Mouse (Mus musculus): ENCODE data around the gene Ugt1a1. TPM values are rescaled to one million over a fixed set of nuclear protein-coding genes. Genes with fewer than 3 reads are reported as not detected.

Gene Ugt1a1
- total and polyA plus RNA-seq, 2 experiments = 574 to 719 TPM

GRCm38 (mm10) chr1:88215466-88216380 is 4.0 kb downstream of the Ugt1a1 start:
- H3K36me3 ChIP-seq (ENCODE audit: control insufficient read depth, insufficient read depth, low read length) = peaks cover 27% of the 10 kb centered on the region
- H3K4me1 ChIP-seq (ENCODE audit: control insufficient read depth, insufficient read depth, low read length) = peaks cover 8% of the 10 kb centered on the region
- H3K27ac ChIP-seq (replicated peaks; ENCODE audit: insufficient read depth, low read depth, low read length) = no peak overlapping the region
- H3K79me2 ChIP-seq (ENCODE audit: control insufficient read depth, insufficient read depth, low read length) = peaks cover 14% of the 10 kb centered on the region
- no peak for TF ChIP-seq CTCF (IDR thresholded peaks at IDR 0.05; ENCODE audit: low read depth, low read length)
- no peak for TF ChIP-seq POLR2A (IDR thresholded peaks at IDR 0.05; ENCODE audit: extremely low read depth, insufficient read depth, low read length)
- H3K9ac ChIP-seq (ENCODE audit: low read depth, low read length) = no peak overlapping the region
- WGBS = 71% methylated on average over 10 of the region's 10 CpGs
- H3K27me3 ChIP-seq (ENCODE audit: control insufficient read depth, insufficient read depth, low read length) = no peaks in the 10 kb centered on the region
- no peak overlapping the region for H3K4me3 ChIP-seq (ENCODE audit: insufficient read depth, low read depth, low read length)
- no peak for DNase-seq (ENCODE audit: extremely low read depth, low read depth, low spot score)

GRCm38 (mm10) chr1:88216551-88216950 is 4.8 kb downstream of the Ugt1a1 start:
- no peak overlapping the region for H3K9ac ChIP-seq (ENCODE audit: low read depth, low read length)
- H3K79me2 ChIP-seq (ENCODE audit: control insufficient read depth, insufficient read depth, low read length) = peaks cover 14% of the 10 kb centered on the region
- 57% methylated on average over 2 of the region's 2 CpGs for WGBS
- no peaks in the 10 kb centered on the region for H3K27me3 ChIP-seq (ENCODE audit: control insufficient read depth, insufficient read depth, low read length)
- H3K27ac ChIP-seq (replicated peaks; ENCODE audit: insufficient read depth, low read depth, low read length) = no peak overlapping the region
- peaks cover 27% of the 10 kb centered on the region for H3K36me3 ChIP-seq (ENCODE audit: control insufficient read depth, insufficient read depth, low read length)
- DNase-seq (ENCODE audit: extremely low read depth, low read depth, low spot score) = peak; percentile 32
- no peak overlapping the region for H3K4me3 ChIP-seq (ENCODE audit: insufficient read depth, low read depth, low read length)
- TF ChIP-seq CTCF (IDR thresholded peaks at IDR 0.05; ENCODE audit: low read depth, low read length) (no peak), POLR2A (IDR thresholded peaks at IDR 0.05; ENCODE audit: extremely low read depth, insufficient read depth, low read length) (no peak)
- H3K4me1 ChIP-seq (ENCODE audit: control insufficient read depth, insufficient read depth, low read length) = peaks cover 8% of the 10 kb centered on the region

GRCm38 (mm10) chr1:88217144-88217543 is 5.4 kb downstream of the Ugt1a1 start:
- Histone ChIP-seq H3K36me3 (ENCODE audit: control insufficient read depth, insufficient read depth, low read length) (peaks cover 27% of the 10 kb centered on the region), H3K79me2 (ENCODE audit: control insufficient read depth, insufficient read depth, low read length) (peaks cover 14% of the 10 kb centered on the region), H3K9ac (ENCODE audit: low read depth, low read length) (no peak overlapping the region), H3K4me1 (ENCODE audit: control insufficient read depth, insufficient read depth, low read length) (peaks cover 8% of the 10 kb centered on the region), H3K27me3 (ENCODE audit: control insufficient read depth, insufficient read depth, low read length) (no peaks in the 10 kb centered on the region), H3K4me3 (ENCODE audit: insufficient read depth, low read depth, low read length) (no peak overlapping the region), H3K27ac (replicated peaks; ENCODE audit: insufficient read depth, low read depth, low read length) (no peak overlapping the region)
- no peak for TF ChIP-seq CTCF (IDR thresholded peaks at IDR 0.05; ENCODE audit: low read depth, low read length)
- no peak for TF ChIP-seq POLR2A (IDR thresholded peaks at IDR 0.05; ENCODE audit: extremely low read depth, insufficient read depth, low read length)
- no peak for DNase-seq (ENCODE audit: extremely low read depth, low read depth, low spot score)
- WGBS = 64% methylated on average over 2 of the region's 2 CpGs

GRCm38 (mm10) chr1:88217576-88217975 is 5.8 kb downstream of the Ugt1a1 start:
- no peak overlapping the region for H3K9ac ChIP-seq (ENCODE audit: low read depth, low read length)
- WGBS = 38% methylated on average over 3 of the region's 3 CpGs
- H3K27ac ChIP-seq (replicated peaks; ENCODE audit: insufficient read depth, low read depth, low read length) = no peak overlapping the region
- H3K79me2 ChIP-seq (ENCODE audit: control insufficient read depth, insufficient read depth, low read length) = peaks cover 9% of the 10 kb centered on the region
- H3K4me3 ChIP-seq (ENCODE audit: insufficient read depth, low read depth, low read length) = no peak overlapping the region
- H3K36me3 ChIP-seq (ENCODE audit: control insufficient read depth, insufficient read depth, low read length) = peaks cover 27% of the 10 kb centered on the region
- TF ChIP-seq POLR2A (IDR thresholded peaks at IDR 0.05; ENCODE audit: extremely low read depth, insufficient read depth, low read length) = no peak
- peak; percentile 78 for DNase-seq (ENCODE audit: extremely low read depth, low read depth, low spot score)
- H3K4me1 ChIP-seq (ENCODE audit: control insufficient read depth, insufficient read depth, low read length) = peaks cover 8% of the 10 kb centered on the region
- no peaks in the 10 kb centered on the region for H3K27me3 ChIP-seq (ENCODE audit: control insufficient read depth, insufficient read depth, low read length)

GRCm38 (mm10) chr1:88218051-88218450 is 6.3 kb downstream of the Ugt1a1 start:
- H3K4me3 ChIP-seq (ENCODE audit: insufficient read depth, low read depth, low read length) = no peak overlapping the region
- TF ChIP-seq POLR2A (IDR thresholded peaks at IDR 0.05; ENCODE audit: extremely low read depth, insufficient read depth, low read length) (no peak), CTCF (IDR thresholded peaks at IDR 0.05; ENCODE audit: low read depth, low read length) (no peak)
- peaks cover 27% of the 10 kb centered on the region for H3K36me3 ChIP-seq (ENCODE audit: control insufficient read depth, insufficient read depth, low read length)
- H3K4me1 ChIP-seq (ENCODE audit: control insufficient read depth, insufficient read depth, low read length) = peaks cover 8% of the 10 kb centered on the region
- 77% methylated on average over 9 of the region's 9 CpGs for WGBS
- H3K27me3 ChIP-seq (ENCODE audit: control insufficient read depth, insufficient read depth, low read length) = no peaks in the 10 kb centered on the region
- no peak overlapping the region for H3K27ac ChIP-seq (replicated peaks; ENCODE audit: insufficient read depth, low read depth, low read length)
- DNase-seq (ENCODE audit: extremely low read depth, low read depth, low spot score) = no peak
- no peak overlapping the region for H3K9ac ChIP-seq (ENCODE audit: low read depth, low read length)
- H3K79me2 ChIP-seq (ENCODE audit: control insufficient read depth, insufficient read depth, low read length) = peaks cover 9% of the 10 kb centered on the region

GRCm38 (mm10) chr1:88218591-88218990 is 6.8 kb downstream of the Ugt1a1 start:
- 52% methylated on average over 4 of the region's 4 CpGs for WGBS
- Histone ChIP-seq H3K9ac (ENCODE audit: low read depth, low read length) (no peak overlapping the region), H3K79me2 (ENCODE audit: control insufficient read depth, insufficient read depth, low read length) (peaks cover 9% of the 10 kb centered on the region), H3K4me3 (ENCODE audit: insufficient read depth, low read depth, low read length) (no peak overlapping the region), H3K4me1 (ENCODE audit: control insufficient read depth, insufficient read depth, low read length) (peaks cover 8% of the 10 kb centered on the region), H3K36me3 (ENCODE audit: control insufficient read depth, insufficient read depth, low read length) (peaks cover 27% of the 10 kb centered on the region), H3K27me3 (ENCODE audit: control insufficient read depth, insufficient read depth, low read length) (no peaks in the 10 kb centered on the region), H3K27ac (replicated peaks; ENCODE audit: insufficient read depth, low read depth, low read length) (no peak overlapping the region)
- no peak for TF ChIP-seq POLR2A (IDR thresholded peaks at IDR 0.05; ENCODE audit: extremely low read depth, insufficient read depth, low read length)
- no peak for TF ChIP-seq CTCF (IDR thresholded peaks at IDR 0.05; ENCODE audit: low read depth, low read length)
- DNase-seq (ENCODE audit: extremely low read depth, low read depth, low spot score) = no peak

Measured in liver, adult 2 months (tissue).